Mouse (Mus musculus) liver, embryonic 11.5 days (tissue): ENCODE measurements around the gene 1700016H13Rik. TPM values are rescaled to one million over a fixed set of nuclear protein-coding genes. Genes with fewer than 3 reads are reported as not detected.
A peak's percentile ranks its signal among the peaks of the same experiment; 100 is the strongest.

Experiments
- ATAC-seq: fragments of 200-750 bp; cut with Nextera tagmentation; replicated peaks from 2 replicates; pipeline ENCODE4 v1.8.0; 2017; ENCODE audit warnings: moderate number of reproducible peaks, mild to moderate bottlenecking, moderate TSS enrichment, moderate library complexity; ENCODE audit not compliant: low FRiP score
- DNase-seq: peaks from one replicate; pipeline ENCODE4 v3.0.0-alpha.2; 2017; ENCODE audit warnings: low spot score
- H3K27ac ChIP-seq: fragments of 300-500 bp; sonication (generic); 2 replicates; pipeline ENCODE4 v1.5.1; 2014; ENCODE audit warnings: mild to moderate bottlenecking, low read depth, low read length, control low read depth
- H3K27me3 ChIP-seq: fragments of 300-500 bp; sonication (generic); replicated peaks from 2 replicates; pipeline ENCODE4 v1.6.1; 2014; ENCODE audit warnings: low read length, mixed read lengths; ENCODE audit not compliant: control insufficient read depth, insufficient read depth
- H3K36me3 ChIP-seq: fragments of 300-500 bp; sonication (generic); 2 replicates; pipeline ENCODE4 v1.6.1; 2014; ENCODE audit warnings: mild to moderate bottlenecking, low read length, moderate library complexity, mixed read lengths; ENCODE audit not compliant: control insufficient read depth, insufficient read depth
- H3K4me1 ChIP-seq: fragments of 300-500 bp; sonication (generic); replicated peaks from 2 replicates; pipeline ENCODE4 v1.6.1; 2014; ENCODE audit warnings: low read length, mixed read lengths; ENCODE audit not compliant: control insufficient read depth, insufficient read depth
- H3K4me2 ChIP-seq: fragments of 300-500 bp; sonication (generic); 2 replicates; pipeline ENCODE4 v1.6.1; 2014; ENCODE audit warnings: mild to moderate bottlenecking, control low read depth, moderate library complexity
- H3K4me3 ChIP-seq: fragments of 300-500 bp; sonication (generic); 2 replicates; pipeline ENCODE4 v1.5.1; 2014; ENCODE audit warnings: low read depth, low read length, control low read depth
- H3K9ac ChIP-seq: fragments of 300-500 bp; sonication (generic); 2 replicates; pipeline ENCODE4 v1.6.1; 2014; ENCODE audit warnings: low read depth, low read length, control low read depth
- H3K9me3 ChIP-seq: fragments of 300-500 bp; sonication (generic); 2 replicates; pipeline ENCODE4 v1.6.1; 2016; ENCODE audit warnings: low read length, inconsistent platforms, mixed read lengths; ENCODE audit not compliant: control insufficient read depth
- WGBS: fragments of 180-500 bp; shearing (Covaris S2); extraction: QIAGEN DNeasy Blood & Tissue Kit; methylation state at CpG from one replicate; pipeline ENCODE4 v1.1.7; 2014; 5-methylcytosine and 5-hydroxymethylcytosine counted together
- polyA plus RNA-seq: library from polyadenylated mRNA; unstranded; fragments of >200 nt; fragmentation: Nextera tagmentation; extraction: Ambion mirVana; gene quantifications from 2 replicates; pipeline ENCODE4 v1.2.1, GENCODE M21; 2014

1700016H13Rik gene
- polyA plus RNA-seq, 1 experiment from 2014 or later, result 0.15 TPM

DNA sequence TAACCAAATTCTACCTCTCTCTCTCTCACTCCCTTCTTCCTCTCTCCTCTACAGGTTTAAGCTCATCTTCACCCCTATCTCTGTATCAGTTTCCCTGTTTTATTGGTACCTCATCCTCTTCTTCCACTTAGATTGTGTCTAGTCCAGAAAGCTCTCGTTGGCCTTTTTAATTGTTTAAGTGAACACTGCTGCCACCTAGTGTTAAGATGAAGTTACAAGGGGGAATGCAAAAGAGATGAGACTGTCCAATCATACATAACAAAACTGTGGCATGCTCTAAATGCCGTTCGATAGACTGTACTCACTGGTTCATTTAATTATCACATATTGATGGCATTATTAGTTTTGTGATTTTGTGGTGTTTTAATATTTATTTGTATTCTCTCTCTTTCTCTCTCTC is 3.8 kb upstream of the 1700016H13Rik start:
- Histone ChIP-seq H3K9ac (no peak overlapping the region), H3K27me3 (no peaks in the 10 kb centered on the region; the same call in 1 of the 2 replicates), H3K36me3 (no peaks in the 10 kb centered on the region), H3K27ac (no peak overlapping the region), H3K4me3 (no peak overlapping the region), H3K4me1 (no peaks in the 10 kb centered on the region), H3K9me3 (no peaks in the 10 kb centered on the region), H3K4me2 (no peak overlapping the region)
- DNase-seq (no peak), ATAC-seq (no peak)
- WGBS, result 35% methylated on average over 3 of the region's 3 CpGs

DNA sequence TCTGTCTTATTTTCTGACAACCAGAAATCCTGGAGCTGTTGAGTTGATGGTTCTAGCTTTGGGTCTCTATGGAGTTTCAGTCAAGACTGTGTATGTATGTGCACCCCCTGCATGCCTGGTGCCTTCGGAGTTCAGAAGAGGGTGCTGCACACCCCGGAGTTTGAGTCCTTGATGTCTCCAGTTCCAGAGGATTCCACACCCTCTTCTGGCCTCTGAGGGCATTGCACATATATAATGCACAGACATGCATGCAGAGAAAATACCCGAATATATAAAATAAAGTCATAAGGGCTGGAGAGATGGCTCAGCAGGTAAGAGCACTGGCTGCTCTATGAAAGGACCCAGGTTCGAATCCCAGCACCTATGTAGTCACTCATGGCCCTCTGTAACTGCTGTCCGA is 3.1 kb upstream of the 1700016H13Rik start:
- ATAC-seq, result no peak

DNA sequence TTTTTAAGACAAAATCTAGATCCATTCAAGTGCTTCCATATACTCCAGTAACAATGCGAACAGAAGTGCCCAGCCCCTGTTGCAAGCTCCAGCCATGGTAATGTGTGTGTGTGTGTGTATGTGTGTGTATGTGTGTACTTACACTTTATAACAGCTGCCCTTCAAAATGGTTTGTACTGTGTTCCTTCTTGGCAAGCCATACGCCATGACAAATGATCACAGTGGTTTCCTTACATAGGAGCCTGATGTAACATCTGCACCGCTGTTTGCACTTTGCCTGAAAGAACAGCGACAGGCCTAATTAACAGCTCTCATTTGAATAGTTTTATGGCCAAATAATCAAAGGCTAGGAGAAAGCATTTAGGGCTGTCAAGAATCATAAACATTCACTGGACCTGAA is 1.0 kb downstream of the 1700016H13Rik start:
- peak overlapping the region; percentile 98 for H3K4me2 ChIP-seq
- no peaks in the 10 kb centered on the region for H3K4me1 ChIP-seq
- DNase-seq, result no peak
- H3K4me3 ChIP-seq, result no peak overlapping the region
- H3K9ac ChIP-seq, result no peak overlapping the region; the same call in 1 of the 2 replicates
- H3K36me3 ChIP-seq, result no peaks in the 10 kb centered on the region
- H3K27ac ChIP-seq, result no peak overlapping the region
- WGBS, result 78% methylated on average over 4 of the region's 4 CpGs
- H3K27me3 ChIP-seq, result no peaks in the 10 kb centered on the region; the same call in 1 of the 2 replicates
- ATAC-seq, result no peak
- H3K9me3 ChIP-seq, result no peaks in the 10 kb centered on the region

More for the DNA sequence above, 3.1 kb upstream of the 1700016H13Rik start:
- Histone ChIP-seq H3K36me3 (no peaks in the 10 kb centered on the region), H3K4me3 (no peak overlapping the region), H3K27ac (no peak overlapping the region), H3K4me1 (no peaks in the 10 kb centered on the region), H3K9me3 (no peaks in the 10 kb centered on the region), H3K9ac (no peak overlapping the region), H3K4me2 (no peak overlapping the region), H3K27me3 (no peaks in the 10 kb centered on the region; the same call in 1 of the 2 replicates)
- 60% methylated on average over 5 of the region's 5 CpGs for WGBS
- no peak for DNase-seq

DNA sequence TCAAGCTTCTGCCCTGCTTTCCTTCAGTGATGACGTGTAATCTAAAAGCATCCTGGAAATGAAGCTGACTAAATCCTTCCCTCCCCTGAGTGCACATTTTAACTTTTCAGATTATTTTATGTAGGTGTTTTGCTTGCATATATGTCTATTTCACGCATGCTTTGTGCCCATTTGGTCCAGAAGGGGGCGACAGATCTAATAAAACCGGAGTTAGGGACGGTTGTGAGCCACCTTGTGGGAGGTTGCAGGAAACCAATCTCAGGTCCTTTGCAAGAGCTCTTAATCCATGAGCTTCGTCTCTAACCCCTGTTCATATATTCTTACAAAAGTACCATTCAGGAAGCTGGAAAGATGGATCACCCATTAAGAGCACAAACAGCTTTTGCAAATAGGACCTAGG is 1.6 kb downstream of the 1700016H13Rik start:
- DNase-seq (no peak), ATAC-seq (no peak)
- WGBS, result 20% methylated on average over 6 of the region's 6 CpGs
- Histone ChIP-seq H3K4me1 (no peaks in the 10 kb centered on the region), H3K27ac (no peak overlapping the region), H3K9ac (no peak overlapping the region), H3K27me3 (no peaks in the 10 kb centered on the region; the same call in 1 of the 2 replicates), H3K4me3 (no peak overlapping the region), H3K36me3 (no peaks in the 10 kb centered on the region), H3K9me3 (no peaks in the 10 kb centered on the region), H3K4me2 (no peak overlapping the region)

DNA sequence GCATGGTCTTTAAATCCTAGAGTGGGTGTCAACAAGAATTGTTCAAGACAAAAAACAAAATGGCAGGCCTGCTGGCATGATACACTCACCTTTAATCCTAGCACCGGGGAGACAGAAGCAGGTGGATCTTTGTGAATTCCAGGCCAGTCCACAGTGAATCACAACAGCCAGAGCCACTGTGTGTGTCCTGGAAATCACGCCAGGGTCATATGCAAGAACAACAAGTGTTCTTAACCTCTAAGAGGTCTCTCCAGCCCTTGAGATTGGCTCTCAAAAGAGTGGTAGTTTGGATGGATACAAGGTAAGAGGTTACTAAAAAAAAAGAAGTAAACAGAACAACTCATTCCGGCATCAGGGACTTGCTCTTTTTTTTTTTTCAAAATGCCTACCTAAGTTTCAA is 8.5 kb downstream of the 1700016H13Rik start:
- no peak for DNase-seq
- H3K27ac ChIP-seq, result no peak overlapping the region
- H3K36me3 ChIP-seq, result no peaks in the 10 kb centered on the region
- H3K4me1 ChIP-seq, result no peaks in the 10 kb centered on the region
- no peak overlapping the region for H3K4me3 ChIP-seq
- no peak overlapping the region for H3K4me2 ChIP-seq
- WGBS, result 78% methylated on average over 3 of the region's 3 CpGs
- no peaks in the 10 kb centered on the region for H3K27me3 ChIP-seq
- H3K9me3 ChIP-seq, result no peaks in the 10 kb centered on the region
- no peak overlapping the region for H3K9ac ChIP-seq
- no peak for ATAC-seq

DNA sequence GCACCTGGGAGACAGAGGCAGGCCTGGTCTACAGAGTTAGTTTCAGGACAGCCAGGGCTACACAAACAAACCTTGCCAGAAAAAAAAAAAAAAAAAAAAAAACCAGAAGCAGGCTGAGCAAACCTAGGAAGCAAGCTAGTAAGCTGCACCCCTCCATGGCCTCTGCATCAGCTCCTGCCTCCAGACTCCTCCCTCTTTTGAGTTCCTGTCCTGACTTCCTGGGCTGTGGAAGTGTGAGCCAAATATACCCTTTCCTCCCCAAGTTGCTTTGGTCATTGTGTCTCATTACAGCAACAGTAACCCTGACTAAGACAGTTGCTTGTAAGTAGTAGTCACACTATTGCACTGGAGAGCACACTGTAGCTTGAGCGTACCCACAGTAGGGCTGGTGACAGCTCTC is 11.6 kb downstream of the 1700016H13Rik start:
- DNase-seq, result no peak
- Histone ChIP-seq H3K27me3 (no peaks in the 10 kb centered on the region), H3K9me3 (no peaks in the 10 kb centered on the region), H3K4me1 (no peaks in the 10 kb centered on the region), H3K4me2 (no peak overlapping the region), H3K36me3 (no peaks in the 10 kb centered on the region), H3K9ac (no peak overlapping the region), H3K4me3 (no peak overlapping the region), H3K27ac (no peak overlapping the region)
- no peak; the same call in 1 of the 2 replicates for ATAC-seq
- 84% methylated on average over 1 of the region's 1 CpGs for WGBS

DNA sequence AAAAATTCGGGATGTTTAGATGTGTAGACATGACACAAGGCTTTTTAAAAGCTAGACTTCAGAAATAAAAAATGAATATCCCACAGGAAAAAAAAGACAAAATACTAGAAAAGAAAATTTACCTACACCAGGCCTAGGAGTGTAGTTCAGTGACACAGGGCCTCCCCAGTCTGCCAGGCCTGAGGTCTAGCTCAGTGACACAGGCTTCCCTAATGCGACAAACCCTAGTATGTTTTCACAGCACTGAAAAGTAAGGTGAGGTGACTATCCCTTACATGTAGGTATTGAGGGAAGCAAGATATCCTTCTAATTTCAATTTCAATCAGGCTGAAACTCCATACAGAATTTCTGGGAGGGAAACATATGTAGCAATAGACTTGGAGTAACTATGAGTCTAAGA is 18.6 kb downstream of the 1700016H13Rik start:
- no peak overlapping the region for H3K4me3 ChIP-seq
- H3K9ac ChIP-seq, result no peak overlapping the region
- DNase-seq, result no peak
- no peaks in the 10 kb centered on the region for H3K27me3 ChIP-seq
- WGBS, result 82% methylated on average over 2 of the region's 2 CpGs
- H3K27ac ChIP-seq, result no peak overlapping the region
- H3K9me3 ChIP-seq, result no peaks in the 10 kb centered on the region
- no peak for ATAC-seq
- no peaks in the 10 kb centered on the region for H3K4me1 ChIP-seq
- no peak overlapping the region for H3K4me2 ChIP-seq
- H3K36me3 ChIP-seq, result no peaks in the 10 kb centered on the region

DNA sequence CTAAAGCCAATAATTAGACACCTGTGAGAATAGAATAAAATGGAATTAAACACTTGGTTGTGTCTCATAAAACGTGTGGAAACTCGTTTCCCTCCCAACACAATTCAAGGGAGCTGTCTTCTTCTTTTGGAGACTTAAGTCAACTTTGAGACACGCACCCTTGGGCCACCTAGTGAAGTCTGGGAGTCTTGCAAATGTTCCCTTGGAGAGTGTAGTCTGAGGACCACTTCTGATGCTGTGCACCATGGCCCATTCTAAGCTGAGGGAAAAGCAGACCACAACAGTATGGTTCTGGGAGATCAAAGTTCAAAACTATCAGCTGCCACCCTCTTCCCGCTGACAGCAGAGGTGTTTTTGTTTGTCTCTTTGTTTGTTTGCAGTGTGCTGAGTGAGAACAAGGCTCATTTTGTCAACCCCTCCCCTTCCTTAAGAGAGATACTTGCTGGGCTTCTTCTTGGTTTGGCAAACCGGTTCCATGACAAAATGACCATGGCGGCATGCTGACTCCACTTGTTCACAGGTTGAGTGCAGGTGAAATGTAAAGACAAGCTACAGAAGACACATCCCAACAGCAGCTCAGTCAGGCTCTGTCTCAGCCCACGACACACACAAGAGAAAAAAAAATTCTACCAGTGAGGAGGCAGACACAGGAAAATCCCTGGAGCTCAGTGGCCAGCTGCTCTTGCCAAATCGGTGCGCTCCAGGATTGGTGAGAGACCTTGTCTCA is 25.8 kb downstream of the 1700016H13Rik start:
- ATAC-seq, result no peak
- no peak overlapping the region for H3K4me2 ChIP-seq
- 72% methylated on average over 9 of the region's 9 CpGs for WGBS

DNA sequence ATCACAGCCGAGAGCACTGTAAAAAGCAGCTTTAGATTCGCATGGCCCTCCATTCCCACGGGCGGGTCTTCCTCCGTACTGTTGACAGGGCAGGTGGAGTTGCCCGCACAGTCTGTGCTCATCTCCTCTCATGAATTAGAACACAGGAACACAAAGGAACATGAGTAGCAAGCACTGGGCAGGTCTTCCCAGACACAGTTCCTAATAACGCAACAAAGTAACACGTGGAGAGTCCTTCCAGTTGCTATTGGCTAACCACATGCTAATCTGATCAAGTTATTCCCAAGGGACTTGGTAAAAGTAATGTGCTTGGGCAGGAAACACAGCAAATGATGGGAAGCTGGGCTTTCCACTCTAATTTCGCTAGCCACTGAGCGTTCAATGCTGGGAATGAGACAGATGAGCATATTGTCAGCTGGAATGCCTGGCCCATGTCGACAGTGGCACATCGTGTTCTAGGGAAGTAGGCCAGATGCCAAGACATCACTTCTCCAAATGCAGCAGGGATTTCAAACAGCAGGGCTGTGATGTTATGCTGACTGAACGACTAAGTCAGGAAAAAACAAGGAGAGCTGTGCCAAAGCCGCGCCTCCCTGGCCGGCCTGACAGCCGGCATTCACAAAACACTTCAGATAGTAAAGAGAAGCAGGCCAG is 26.6 kb downstream of the 1700016H13Rik start, which contains the start of gene Slc10a6:
TSS of gene Slc10a6 (minus strand) at position 293 of the 654 bp plus-strand sequence.
- Histone ChIP-seq H3K9ac (no peak within 1 kb of the TSS), H3K4me1 (no peaks in the 10 kb centered on the region), H3K27me3 (no peaks in the 10 kb centered on the region; the same call in 1 of the 2 replicates), H3K4me2 (no peak within 1 kb of the TSS), H3K9me3 (no peaks in the 10 kb centered on the region), H3K4me3 (no peak within 1 kb of the TSS), H3K27ac (no peak within 1 kb of the TSS), H3K36me3 (no peaks in the 10 kb centered on the region)
- WGBS, result 70% methylated on average over 17 of the region's 17 CpGs
- DNase-seq, result no peak
- ATAC-seq, result no peak

More for the DNA sequence above, 25.8 kb downstream of the 1700016H13Rik start:
- Histone ChIP-seq H3K27me3 (no peaks in the 10 kb centered on the region; the same call in 1 of the 2 replicates), H3K9me3 (no peaks in the 10 kb centered on the region), H3K4me3 (no peak overlapping the region), H3K36me3 (no peaks in the 10 kb centered on the region), H3K9ac (no peak overlapping the region), H3K4me1 (no peaks in the 10 kb centered on the region), H3K27ac (no peak overlapping the region)
- no peak for DNase-seq
